Mouse (Mus musculus) heart, postnatal 10 days (tissue): ENCODE measurements at regions not wholly inside any gene's neighbourhood (a gene's known extent, or its start where the extent isn't known, plus 50 kb on each side); places are given as distances from the start of the nearest gene placed in this dataset.

ENCODE experiments used
- DNase-seq, 2 experiments: peaks; one replicate each; pipeline ENCODE4 v3.0.0; 2021
- intact Hi-C: fragments of 180-260 bp; cut with DNase I; formaldehyde crosslinking; loops from one replicate; pipeline ENCODE4 v1.15.1; 2025

DNA sequence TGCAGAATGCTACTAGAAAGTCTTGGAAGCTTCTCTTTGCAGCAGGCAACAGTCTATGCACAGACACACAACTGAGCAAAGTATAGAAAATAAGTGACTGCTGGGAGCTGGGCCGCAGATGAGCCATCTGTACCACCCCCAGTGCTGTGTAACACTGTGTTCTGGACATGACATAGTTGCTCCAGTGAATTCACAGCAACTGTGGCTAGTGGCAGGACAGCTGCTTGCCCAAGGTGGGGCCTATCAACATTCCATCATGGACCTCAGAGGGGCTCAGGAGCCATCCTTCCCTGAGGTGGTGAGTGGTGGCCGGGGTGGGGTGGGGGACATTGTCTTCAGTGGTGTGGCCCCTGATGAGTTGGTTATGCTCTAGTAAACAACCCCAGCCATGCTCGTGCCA lies 177.9 kb downstream of the Rybp start:
- DNase-seq, result no peak
- intact Hi-C loops, result loop anchor here (5.0 kb wide), 1 partner anchor 92 kb away; no protein-coding TSS in a partner anchor

DNA sequence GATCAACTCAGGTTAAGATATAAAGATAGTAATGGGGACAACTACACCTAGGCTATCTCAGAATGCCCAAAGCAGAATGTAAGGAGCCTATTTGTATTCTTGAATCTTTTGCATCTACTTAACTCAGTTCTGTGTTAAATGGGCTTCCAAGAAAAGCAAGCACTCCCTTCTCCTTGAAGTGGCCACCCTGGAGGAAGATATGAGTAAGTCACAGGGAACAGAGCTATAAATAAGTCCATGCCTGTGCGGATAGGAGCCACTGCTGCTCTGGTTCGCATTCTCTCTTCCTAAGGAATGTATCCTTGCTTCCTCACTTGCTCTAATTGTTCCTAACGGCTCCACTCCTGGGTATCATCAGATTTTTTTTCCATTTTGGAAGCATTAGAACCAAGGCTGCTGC lies 179.8 kb downstream of the Rybp start:
- DNase-seq, result no peak
- intact Hi-C loops, result loop anchor here (5.0 kb wide), 1 partner anchor 90 kb away; no protein-coding TSS in a partner anchor

DNA sequence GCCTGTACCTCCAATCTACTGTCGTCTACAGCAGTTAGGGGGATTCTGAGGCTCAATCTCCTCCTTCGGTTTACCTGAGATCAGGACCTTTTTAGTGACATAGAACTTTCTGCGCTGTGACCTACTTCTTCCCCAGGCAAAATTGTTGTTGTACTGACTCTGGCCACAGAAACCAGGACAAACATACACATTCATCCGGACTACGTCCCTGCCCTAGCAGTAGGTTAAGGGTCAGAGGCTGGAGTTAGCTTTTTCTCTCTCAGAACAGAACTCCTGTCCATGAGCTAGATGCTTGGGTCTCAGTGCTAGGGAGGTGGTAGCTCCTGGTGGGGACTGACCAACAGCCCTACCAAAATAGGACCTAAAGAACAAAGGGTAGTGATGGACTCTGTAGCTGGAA lies 180.2 kb downstream of the Rybp start:
- intact Hi-C loops, result loop anchor here (5.0 kb wide), 1 partner anchor 90 kb away; no protein-coding TSS in a partner anchor
- no peak for DNase-seq

DNA sequence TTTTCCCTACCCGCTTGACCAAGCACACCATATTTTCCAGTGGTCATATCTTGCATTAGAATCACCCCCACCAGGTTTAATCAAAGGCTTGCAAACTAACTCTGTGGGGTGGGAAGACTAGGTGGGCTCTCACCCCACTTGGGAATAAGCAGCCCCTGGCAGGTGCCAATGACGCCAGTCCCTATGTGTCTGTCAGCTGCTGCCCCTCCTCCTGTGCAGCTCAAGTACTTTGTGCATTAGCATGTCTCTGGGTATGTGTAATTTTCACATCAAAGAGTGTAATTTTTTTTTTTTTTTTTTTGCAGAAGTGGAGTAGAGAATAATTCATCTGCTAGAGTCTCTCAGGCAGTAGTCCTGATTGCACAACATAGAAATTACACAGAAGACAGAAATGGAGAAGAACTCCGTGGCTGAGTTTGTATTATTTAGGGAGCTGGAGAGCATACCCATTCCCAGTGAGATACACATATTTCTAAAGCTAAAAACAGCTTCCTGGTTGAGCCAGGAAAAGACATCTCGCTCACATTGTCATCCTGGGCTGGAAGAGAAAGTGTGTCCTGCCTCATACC lies 186.6 kb downstream of the Rybp start:
- intact Hi-C loops, result no loop called here
- DNase-seq, result no peak

DNA sequence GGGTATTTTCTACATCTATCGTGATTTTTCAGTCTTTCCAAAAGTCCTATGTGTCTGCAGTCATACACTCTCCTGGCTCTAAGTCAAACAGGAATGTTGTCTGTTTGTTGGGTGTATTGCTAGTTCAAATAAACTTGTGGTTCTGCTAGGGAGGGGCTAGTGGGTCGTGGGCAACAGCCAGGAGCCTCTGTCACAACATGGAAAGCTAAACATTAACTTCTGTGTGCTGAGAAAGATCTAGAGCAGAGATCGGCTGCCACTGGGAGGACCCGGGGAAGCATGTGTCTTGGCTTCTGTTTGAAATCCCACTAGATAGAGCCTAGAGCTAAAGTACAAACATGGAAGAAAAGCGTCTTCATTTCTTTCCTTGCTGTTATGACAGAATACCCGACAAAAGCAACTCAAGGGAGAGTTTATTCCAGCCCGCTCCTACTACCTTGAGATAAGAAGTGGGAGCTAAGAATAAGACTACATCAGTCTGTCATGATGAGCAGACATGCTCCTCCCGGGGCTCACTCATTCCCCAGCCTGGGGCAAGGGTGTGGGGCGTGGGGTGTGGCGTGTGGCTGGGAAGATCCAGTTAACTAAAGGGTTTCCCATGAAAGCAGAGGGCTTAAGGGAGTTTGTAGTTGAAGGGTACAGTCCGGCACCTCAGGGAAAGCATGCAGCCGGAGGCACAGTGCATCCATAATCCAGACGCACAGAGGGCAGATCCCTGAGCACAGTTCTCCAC lies 190.7 kb downstream of the Rybp start:
- DNase-seq, result no peak
- intact Hi-C loops, result no loop called here

DNA sequence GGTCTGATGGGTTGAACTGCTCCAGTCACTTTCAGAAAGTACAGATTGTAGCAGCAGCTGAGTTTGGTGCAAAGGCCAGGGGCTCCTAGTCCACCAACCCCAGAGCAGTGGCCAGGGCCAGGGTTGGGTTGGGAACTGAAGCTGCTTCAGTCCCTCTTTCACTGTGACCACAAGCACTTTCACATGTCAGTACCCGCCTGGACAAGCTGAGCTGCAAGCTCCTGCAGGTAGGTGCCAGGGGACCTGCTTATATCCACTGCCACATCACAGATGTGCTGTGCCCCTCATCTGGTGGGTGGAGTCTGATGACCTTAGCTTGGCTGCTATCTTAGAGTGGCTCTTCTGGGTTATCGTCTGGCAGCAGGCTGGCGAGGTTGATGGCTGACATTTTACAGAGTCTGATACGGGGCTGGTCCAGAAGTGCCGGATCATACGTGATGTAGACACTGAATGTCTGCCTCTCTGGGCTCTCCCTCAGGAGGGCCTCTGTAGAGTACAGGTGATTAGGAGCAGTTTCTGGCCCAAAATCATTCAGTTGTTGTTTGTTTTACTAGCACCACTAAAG lies 192.6 kb downstream of the Rybp start:
- no peak for DNase-seq
- intact Hi-C loops, result no loop called here

DNA sequence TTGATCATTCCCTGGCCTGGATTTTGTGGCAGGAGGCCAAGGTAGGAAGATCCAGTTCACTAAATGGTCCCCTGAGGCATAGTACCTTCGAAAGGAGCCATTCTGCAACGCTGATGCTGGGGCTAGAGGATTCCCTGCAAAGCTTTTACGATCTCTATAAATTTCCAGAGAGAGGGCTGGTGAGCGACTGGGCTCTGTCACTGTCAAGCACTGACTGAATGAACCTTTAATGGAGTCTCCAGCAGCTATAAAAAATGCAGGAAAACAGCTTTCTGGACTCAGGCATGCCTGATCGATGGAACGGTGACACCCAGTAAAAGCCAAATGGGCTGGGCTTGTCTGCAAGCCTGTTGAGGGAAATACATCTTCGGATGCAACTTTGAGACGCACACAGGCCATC lies 194.4 kb downstream of the Rybp start:
- intact Hi-C loops, result no loop called here
- DNase-seq, result no peak

DNA sequence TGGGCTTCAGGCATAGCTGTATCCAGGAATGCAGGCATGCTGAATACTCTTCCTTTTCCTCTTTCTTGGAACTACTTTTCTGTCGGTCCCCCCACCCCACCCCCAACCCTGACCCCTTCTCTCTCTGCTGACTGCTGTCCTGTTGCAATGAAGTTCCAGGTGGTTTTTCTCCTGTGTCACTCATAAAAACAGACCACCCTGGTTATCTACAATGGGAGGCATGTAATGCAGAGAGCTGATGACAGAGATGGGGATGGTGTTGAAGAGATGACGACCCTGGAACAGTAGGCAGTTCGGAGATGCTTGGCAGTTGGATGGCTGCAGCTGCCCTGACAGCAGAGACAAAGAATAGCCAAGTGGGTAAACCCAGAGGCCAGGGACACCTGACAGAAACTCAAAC lies 195.5 kb downstream of the Rybp start:
- intact Hi-C loops, result no loop called here
- no peak for DNase-seq

DNA sequence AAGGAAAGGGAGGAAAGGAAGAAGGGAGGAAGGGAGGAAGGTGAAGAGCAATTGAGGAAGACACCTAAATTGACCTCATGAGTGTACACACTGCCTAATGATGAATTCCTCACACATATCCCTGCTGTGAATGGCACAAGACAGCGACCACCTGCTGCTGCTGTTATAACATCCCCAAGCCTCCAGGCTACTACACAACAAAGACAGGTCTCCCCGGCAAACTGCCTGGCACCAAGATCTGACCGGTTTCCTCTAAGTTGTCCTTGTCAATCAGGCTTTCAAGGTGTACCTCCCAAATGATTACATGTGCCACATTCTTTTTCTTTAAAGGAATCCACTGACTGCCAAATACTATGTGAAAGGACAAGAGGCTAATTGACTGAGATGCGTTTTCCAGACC lies 198.7 kb downstream of the Rybp start:
- intact Hi-C loops, result no loop called here
- no peak for DNase-seq

DNA sequence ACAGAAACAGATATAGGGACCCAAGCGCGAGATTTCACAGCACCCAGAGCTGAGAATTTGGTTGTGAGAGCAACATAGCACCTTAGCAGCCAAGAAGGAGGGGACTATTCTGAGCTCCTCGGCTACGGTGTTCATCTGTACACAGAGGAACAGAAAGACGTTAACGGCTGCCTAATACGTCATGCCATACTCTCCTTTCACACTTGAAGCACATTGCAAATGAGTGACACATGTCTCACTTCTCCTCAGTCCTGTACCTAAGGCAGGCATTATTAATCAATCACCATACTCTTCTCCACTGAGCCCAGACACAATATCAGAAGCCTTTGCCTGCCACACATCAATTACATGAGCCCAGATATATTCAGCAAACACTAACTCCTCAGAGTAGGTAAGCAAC lies 200.5 kb downstream of the Rybp start:
- intact Hi-C loops, result no loop called here

DNA sequence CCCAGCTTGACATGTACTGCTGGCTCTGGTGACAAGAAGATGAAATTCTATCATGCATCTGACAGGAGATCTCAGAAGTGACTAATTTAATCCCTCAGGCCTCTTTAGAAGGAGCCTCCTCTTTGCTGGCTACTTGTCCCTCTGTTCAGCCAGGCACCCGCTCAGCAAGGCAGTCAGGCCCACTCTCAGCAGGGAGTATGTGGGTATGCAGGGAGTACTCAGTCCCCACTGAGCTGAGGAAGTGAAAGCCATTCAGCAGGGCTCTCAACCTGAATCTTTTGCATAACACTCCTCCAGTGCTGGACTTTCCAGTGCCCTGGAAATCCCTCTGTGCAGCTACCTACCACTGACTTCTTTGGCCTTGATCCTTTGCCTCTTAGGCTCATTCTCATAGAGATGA lies 201.3 kb downstream of the Rybp start:
- intact Hi-C loops, result no loop called here
- no peak for DNase-seq

More for the DNA sequence above, 200.5 kb downstream of the Rybp start:
- no peak for DNase-seq

DNA sequence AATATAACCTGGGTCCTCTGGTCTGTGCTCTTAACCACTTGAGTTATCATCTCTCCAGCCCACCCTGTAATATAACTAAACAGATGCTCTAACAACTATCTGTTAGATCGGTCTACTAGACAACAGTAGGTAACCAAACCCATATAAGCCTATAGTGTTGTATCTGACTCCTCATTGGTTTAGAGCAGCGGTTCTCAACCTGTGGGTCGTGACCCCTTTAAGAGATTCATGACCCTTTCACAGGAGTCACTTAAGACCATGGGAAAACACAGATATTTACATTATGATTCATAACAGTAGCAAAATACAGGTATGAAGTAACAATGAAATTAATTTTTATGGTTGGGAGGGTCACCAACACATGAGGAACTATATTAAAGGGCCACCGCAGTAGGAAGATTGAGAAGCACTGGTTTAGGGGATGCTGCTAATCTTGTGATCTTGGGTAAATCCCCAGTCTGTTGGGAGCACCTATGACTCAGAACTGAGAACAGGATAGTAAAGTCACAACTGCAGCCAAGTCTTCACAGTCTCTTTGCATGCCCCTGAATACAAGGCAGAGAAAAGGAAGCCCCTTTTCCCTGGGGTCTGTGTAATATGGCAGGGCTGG lies 203.3 kb downstream of the Rybp start:
- no peak for DNase-seq
- intact Hi-C loops, result no loop called here

DNA sequence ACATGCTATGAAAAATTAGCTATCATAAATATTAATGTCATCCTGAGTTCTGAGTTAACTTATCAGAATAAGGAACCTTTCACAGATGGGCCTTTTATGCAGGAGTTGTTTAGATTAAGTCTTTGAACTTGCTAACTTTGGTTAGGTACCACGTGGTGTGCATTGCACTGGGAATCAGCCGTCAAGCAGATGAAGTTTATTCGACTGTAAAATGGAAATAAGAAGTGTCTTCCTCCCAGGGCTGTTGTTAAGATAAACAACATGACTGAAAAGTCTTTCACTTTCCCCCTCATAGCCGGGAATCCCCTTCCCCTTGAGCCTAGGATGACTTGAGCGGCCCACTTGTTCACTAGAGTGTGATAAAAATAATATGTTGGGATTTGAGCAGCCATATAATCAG lies 204.2 kb downstream of the Rybp start:
- DNase-seq, result no peak
- intact Hi-C loops, result no loop called here

DNA sequence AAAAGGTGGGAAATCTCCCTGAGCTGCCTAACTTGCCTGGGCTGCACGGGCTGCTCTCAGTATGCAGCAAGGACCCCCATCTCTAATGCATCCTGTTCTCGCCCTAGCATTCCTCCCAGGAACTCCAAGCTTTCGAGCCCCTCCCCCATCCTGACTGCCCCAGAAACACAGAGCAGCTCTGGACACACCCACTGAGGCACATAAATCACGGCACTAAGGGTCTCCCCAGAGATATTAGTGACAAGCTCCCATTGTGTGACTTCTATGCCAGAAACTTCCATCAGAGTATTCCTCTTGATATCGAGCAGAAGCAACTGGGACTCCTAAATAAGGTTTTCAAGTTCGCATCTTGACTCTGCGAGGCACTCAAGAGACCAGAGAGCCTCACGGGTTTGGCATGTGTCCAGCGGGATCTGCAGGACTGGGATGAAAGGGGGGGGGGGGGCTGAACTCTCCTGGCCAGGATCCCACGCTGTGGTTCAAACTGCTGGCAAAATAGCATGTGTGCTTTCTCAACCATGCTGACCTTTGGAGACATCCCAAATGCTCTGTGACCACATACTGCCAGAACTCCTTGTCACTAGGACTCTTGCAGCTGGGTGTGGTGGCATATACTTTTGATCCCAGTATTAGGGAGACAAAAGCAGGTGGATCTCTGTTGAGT lies 212.5 kb downstream of the Rybp start:
- DNase-seq, result peak; percentile 53 to 62
- intact Hi-C loops, result no loop called here

DNA sequence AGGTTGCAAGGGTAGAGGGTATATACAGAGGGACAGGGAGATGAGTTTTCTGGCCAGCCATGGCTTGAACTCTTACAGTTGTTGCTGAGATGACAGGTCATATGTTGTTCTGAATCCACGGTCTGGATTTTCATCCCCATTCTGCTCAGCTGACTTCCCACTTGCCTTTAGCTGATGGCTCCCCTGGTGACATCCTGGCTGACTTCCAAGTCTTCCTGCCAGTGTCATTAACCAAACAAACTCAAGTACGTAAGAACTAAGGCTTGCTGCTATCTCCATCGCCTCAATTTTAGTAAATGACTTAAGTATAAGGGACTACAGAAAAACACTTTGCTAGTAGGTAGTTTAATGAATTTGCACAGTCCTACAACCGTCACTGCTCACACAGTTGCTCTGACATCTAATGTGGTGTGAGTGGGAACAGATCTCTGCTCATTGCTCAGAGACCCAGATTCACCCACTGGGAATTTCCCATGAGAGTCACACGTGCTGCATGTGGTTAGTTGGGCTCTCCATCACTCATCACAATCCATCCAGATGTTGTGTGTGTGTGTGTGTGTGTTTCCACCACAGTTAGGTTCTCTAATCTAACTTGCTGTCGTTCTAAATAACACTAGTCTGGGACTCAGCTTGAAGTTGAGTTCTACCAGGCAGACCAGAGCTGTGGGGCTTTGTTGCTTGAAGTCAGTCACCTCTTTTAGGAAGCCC lies 214.9 kb downstream of the Rybp start:
- intact Hi-C loops, result no loop called here
- DNase-seq, result peak; percentile 22 to 31

DNA sequence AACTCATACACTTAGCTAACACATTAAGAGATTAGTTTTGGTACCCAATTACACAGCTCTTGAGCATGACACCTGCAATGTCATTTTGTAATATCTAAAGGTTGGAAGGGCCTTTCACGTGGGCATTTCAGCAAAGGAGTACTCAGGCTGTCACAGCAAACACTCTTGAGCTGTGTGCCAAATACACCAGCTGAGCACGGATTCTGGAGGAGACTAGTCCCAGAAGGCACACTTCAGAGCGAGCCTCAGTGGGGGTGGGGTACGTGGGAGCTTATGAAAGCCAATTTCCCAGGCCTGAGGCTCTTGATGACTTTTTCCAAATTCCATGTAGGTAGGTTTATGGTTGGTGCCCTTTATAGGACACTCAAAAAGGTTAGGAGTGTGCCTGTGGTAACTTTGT lies 218.1 kb downstream of the Rybp start:
- DNase-seq, result no peak
- intact Hi-C loops, result loop anchor here (5.0 kb wide), 1 partner anchor 167 kb away; no protein-coding TSS in a partner anchor

DNA sequence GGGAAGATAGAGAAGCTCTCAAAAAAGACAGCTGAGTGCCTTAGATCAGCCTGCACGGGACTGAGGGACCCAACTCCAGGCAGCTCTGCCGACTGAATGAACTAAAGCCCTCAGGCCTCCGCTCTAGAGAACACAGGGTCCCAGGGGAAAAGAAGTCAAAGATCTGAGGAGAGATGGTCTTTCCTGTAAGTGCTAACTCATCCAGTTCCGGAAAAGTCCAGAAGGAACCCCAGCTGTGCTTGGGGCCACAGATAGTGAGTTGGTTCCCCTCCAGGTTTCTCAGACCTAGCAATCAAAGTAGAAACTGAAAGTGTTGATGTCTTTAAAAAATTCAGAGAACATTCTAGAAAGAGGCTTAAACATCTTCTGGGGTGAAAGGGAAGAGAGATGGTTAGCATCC lies 220.0 kb downstream of the Rybp start:
- intact Hi-C loops, result loop anchor here (5.0 kb wide), 1 partner anchor 165 kb away; no protein-coding TSS in a partner anchor
- DNase-seq, result no peak

DNA sequence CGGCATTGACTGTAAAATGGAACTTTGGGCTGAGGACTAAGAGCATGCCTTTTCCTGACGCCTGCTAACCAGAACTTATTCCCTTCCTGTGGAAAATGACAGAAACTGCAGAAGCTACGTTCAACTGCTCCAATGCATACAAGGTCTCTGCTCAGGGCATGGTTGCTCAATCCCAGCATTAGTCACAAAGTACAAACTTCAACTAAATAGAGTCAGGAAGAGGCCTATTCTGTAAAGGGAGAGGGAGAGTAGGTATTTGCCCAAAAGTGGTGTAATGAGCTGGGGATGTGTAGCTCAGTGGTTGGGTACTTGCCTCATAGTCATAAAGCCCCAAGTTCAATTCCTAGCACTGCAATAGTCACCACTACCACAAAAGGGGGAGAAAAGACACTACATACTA lies 221.7 kb downstream of the Rybp start:
- intact Hi-C loops, result loop anchor here (5.0 kb wide), 1 partner anchor 163 kb away; no protein-coding TSS in a partner anchor
- no peak for DNase-seq

DNA sequence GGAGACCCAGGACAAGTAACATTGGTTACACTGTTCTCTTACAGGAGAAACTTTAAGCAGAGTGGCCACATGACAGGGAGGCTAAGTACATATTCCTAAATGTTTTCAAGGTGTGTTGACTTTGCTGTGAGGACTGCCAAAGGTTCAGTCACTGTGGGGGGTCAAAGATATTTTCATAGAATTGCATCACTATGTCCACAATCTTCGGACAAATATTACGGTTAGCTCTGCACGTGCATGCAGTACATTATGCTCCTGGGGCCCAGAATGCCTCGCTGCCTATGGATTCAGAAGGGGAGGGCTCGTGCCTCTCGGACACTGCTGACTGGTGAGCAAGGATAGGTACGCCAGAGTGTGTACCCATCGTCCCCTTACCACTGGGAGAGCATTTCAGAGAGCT lies 224.3 kb downstream of the Rybp start:
- no peak for DNase-seq
- intact Hi-C loops, result no loop called here

DNA sequence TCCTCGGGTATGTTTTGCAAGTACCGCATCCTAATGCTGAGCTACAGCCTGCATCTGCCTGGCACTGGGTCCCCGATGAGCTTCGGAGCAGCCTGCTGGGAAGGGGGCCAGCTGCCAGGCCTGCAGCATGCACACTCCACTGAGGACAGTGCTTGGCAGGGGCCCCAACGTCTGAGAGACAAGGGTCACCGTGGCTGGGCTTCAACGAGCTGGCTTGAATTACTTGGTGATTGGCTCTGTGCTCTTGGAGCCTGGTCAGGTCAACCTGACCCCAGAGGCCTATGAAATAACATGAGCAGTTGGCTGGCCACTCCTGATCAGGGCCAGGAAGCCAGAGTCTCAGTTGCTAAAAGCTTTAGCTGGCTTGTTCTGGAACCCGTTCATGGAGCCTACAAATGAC lies 227.5 kb downstream of the Rybp start:
- DNase-seq, result peak; percentile 89 to 92
- intact Hi-C loops, result loop anchor here (5.0 kb wide), 1 partner anchor 88 kb away; no protein-coding TSS in a partner anchor
